Mouse (Mus musculus) heart, postnatal 10 days (tissue): ENCODE results near the gene Mocs1. TPM values are rescaled to one million over a fixed set of nuclear protein-coding genes. Genes with fewer than 3 reads are reported as not detected.

ENCODE experiments used
- DNase-seq, 2 experiments: peaks; one replicate each; pipeline ENCODE4 v3.0.0; 2021
- intact Hi-C: fragments of 180-260 bp; cut with DNase I; formaldehyde crosslinking; loops from one replicate; pipeline ENCODE4 v1.15.1; 2025
- total RNA-seq, 2 experiments: library from RNA; stranded (reverse); gene quantifications; 2 replicates each; pipeline ENCODE4 v1.2.3; 2021

The Mocs1 gene
- total RNA-seq, 2 experiments from 2014 or later = 23.9 to 25.3 TPM

- intact Hi-C loops = no loop called here
Observed at GRCm38 (mm10) chr17:49475174-49475573, 47.0 kb downstream of the Mocs1 start.

GRCm38 (mm10) chr17:49477370-49477769 is 49.2 kb downstream of the Mocs1 start:
- DNase-seq = peak in 1 of 2 experiments; percentile 26
- intact Hi-C loops = no loop called here

More at GRCm38 (mm10) chr17:49475174-49475573, 47.0 kb downstream of the Mocs1 start:
- no peak for DNase-seq

GRCm38 (mm10) chr17:49481876-49482275 is 53.7 kb downstream of the Mocs1 start:
- intact Hi-C loops = no loop called here
- DNase-seq = no peak

GRCm38 (mm10) chr17:49484435-49484834 is 56.3 kb downstream of the Mocs1 start:
- intact Hi-C loops = no loop called here

GRCm38 (mm10) chr17:49489098-49489497 is 60.9 kb downstream of the Mocs1 start:
- intact Hi-C loops = no loop called here

More at GRCm38 (mm10) chr17:49484435-49484834, 56.3 kb downstream of the Mocs1 start:
- DNase-seq = no peak

GRCm38 (mm10) chr17:49493276-49493675 is 65.1 kb downstream of the Mocs1 start:
- intact Hi-C loops = no loop called here
- no peak for DNase-seq

More at GRCm38 (mm10) chr17:49489098-49489497, 60.9 kb downstream of the Mocs1 start:
- DNase-seq = peak; percentile 74 to 79

GRCm38 (mm10) chr17:49498169-49498568 is 70.0 kb downstream of the Mocs1 start:
- intact Hi-C loops = no loop called here
- DNase-seq = no peak

GRCm38 (mm10) chr17:49499635-49500034 is 71.5 kb downstream of the Mocs1 start:
- intact Hi-C loops = no loop called here
- no peak for DNase-seq

GRCm38 (mm10) chr17:49500234-49500633 is 72.1 kb downstream of the Mocs1 start:
- intact Hi-C loops = no loop called here
- DNase-seq = peak; percentile 25 to 35

- no peak for DNase-seq
Observed at GRCm38 (mm10) chr17:49503246-49503900, 75.2 kb downstream of the Mocs1 start.

More at GRCm38 (mm10) chr17:49503246-49503900, 75.2 kb downstream of the Mocs1 start:
- intact Hi-C loops = no loop called here

Other genes with a start within 250 kb of the Mocs1 start
- gene Daam2, start 136.0 kb downstream of the Mocs1 start, total RNA-seq = 10 to 100 TPM; 14.2 to 16.3 TPM
- 1 to 10 TPM; 4.3 to 5.7 TPM for gene Kif6, start 186.8 kb downstream of the Mocs1 start, total RNA-seq